Mouse (Mus musculus) embryonic fibroblast, embryonic 13.5 days (primary cell): ENCODE results near the gene Ubr7. TPM values are rescaled to one million over a fixed set of nuclear protein-coding genes. Genes with fewer than 3 reads are reported as not detected.

Source experiments
- H3K27ac ChIP-seq: 2 replicates; pipeline ENCODE4 v1.5.1; 2012; ENCODE audit warnings: low read length, control low read depth, inconsistent platforms; ENCODE audit not compliant: insufficient read depth
- H3K4me1 ChIP-seq: 2 replicates; pipeline ENCODE4 v1.6.1; 2011; ENCODE audit warnings: low read length; ENCODE audit not compliant: control insufficient read depth, insufficient read depth
- H3K4me3 ChIP-seq: 2 replicates; pipeline ENCODE4 v1.5.1; 2011; ENCODE audit warnings: mild to moderate bottlenecking, control low read depth, low read length; ENCODE audit not compliant: insufficient read depth
- CTCF ChIP-seq: IDR thresholded peaks from 2 replicates; pipeline ENCODE4 v1.5.1; 2011; ENCODE audit warnings: mild to moderate bottlenecking, control low read depth, low read length, moderate library complexity, borderline replicate concordance; ENCODE audit not compliant: insufficient read depth
- POLR2A ChIP-seq: IDR thresholded peaks from 2 replicates; pipeline ENCODE4 v1.6.1; 2011; ENCODE audit warnings: low read depth, mild to moderate bottlenecking, control low read depth, low read length, moderate library complexity
- polyA plus RNA-seq: library from polyadenylated mRNA; stranded (reverse); fragments of >200 nt; gene quantifications from 2 replicates; pipeline ENCODE4 v1.2.4, GENCODE M21; 2011; ENCODE audit warnings: low read depth; ENCODE audit not compliant: missing spikeins, insufficient read length

The Ubr7 gene
- polyA plus RNA-seq, 1 experiment = 35.5 TPM

DNA sequence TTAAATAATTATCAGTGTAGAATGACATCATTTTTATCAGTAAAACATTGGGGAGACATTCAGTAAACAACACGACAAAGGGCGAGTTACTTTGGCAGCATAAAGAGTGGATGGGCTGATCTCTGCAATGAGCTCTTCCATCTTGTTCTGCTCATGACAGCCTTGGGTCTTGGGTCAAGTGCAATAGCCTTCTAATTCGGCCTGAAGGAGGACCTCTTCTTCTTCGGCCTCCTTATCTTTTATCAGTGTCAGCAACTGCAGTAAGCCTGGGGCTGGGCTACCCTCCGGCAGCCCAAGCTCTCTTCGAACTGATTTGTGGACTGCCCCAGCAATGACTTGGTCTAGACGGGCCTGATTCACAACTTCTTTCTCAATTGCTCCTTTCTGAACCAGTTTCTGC, 15.7 kb upstream of the Ubr7 start:
- no peak overlapping the region for H3K4me3 ChIP-seq
- H3K27ac ChIP-seq = no peak overlapping the region
- peaks cover 5% of the 10 kb centered on the region; the same call in 1 of the 2 replicates for H3K4me1 ChIP-seq
- no peak for TF ChIP-seq CTCF
- TF ChIP-seq POLR2A = no peak

DNA sequence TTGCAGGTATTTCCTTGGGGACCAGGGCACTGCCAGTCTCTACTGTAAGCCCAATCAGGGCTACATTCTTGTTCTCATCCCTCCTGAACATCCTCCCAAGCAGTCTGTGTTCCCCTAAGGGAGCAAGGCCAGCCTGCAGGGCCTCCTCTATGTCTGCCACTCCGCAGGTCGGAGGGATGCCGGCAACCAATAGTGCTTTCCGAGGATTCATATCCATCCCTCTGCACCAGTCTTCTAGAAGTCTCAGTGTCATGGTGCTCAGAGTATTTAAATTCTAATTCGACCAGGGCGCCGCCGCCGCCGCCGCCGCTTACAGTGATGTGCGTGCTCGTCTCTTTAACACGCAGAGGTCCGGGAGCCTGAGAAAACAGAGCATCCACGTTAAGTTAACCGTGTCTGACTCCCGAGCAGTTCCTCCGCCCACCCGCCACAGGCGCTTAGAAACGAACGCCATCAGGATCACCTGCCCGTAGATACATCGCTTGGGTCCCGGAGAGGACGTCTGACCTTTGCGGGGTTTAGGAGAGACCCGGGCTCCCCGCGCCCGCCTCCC, 14.7 kb upstream of the Ubr7 start:
- H3K4me3 ChIP-seq = peak overlapping the region; percentile 93
- TF ChIP-seq CTCF (no peak), POLR2A (no peak)
- peaks cover 5% of the 10 kb centered on the region; the same call in 1 of the 2 replicates for H3K4me1 ChIP-seq
- H3K27ac ChIP-seq = peak overlapping the region; percentile 71

DNA sequence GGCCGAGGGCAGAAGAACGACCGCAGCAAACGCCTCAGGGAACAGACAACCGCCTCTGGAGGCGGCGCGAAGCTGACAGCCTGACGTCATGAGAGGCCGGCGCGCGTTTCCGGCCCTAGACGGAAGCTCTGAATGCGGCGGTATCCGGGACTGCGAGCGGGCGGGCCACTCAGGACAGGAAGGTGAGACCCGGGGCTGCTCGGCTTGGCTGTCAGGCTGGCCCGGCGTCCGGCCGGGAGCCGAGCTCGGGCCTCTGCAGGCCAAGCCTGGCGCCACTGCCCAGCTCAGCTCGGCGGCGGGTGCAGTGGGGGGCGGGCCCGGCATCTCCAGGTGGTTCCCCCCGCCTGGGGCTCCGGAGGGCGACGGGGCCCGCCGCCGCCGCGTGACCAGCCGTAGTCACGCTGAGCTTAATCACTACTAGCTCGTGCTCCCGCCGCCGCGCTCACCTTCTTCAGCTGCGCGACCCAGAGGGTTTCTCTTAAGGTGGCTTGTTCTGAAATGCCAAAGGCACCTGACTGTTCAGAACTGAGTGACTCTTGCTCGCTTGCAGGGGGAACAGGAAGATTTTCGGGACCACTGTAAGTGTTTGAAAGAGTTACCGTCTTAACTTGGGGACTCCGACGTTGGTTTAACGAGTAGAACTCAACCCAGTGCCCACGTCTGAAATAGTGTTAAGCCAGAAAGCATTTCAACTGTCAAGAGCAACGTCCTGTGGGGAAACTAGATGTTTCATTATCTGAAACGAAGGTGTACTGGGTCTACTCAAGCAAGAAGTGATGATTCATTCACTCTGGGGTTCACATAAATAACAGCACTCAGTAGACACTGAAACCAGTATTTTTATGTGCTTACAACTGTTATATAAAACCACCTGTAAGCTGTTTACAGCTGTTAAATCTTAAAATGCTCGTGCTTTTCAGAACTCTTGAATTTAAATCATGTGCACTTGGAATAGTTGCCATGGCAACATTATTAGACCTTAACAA, 13.9 kb upstream of the Ubr7 start, which contains the start of the genes Moap1 and Tmem251:
TSS of gene Moap1 (minus strand) at position 73 of the 986 bp plus-strand sequence.
TSS of gene Tmem251 (plus strand) at position 174 of the 986 bp plus-strand sequence.
- Histone ChIP-seq H3K27ac (peak within 1 kb of the TSS; percentile 79), H3K4me1 (peaks cover 5% of the 10 kb centered on the region; the same call in 1 of the 2 replicates), H3K4me3 (peak within 1 kb of the TSS; percentile 97)
- TF ChIP-seq CTCF (no peak), POLR2A (peak; percentile 77; the same call in 1 of the 2 replicates)

DNA sequence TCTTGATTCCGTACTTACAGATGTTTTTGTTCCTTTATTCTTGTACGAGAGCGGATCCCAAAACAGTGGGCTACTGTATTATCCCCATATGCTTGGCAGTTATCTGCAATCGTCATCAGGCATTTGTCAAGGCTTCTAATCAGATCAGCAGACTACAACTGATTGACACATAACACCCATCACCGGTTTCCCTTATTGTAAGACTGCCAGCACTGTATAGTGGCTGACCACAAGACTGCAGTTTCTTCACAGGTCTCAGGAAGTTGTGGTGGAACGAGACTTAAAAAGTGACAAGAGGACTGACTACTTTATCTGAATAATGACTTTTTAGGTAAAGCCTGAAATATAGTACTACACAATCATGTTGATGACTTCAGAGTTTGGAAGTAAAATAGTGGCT, 12.9 kb upstream of the Ubr7 start:
- peaks cover 5% of the 10 kb centered on the region; the same call in 1 of the 2 replicates for H3K4me1 ChIP-seq
- no peak overlapping the region for H3K27ac ChIP-seq
- TF ChIP-seq CTCF = no peak
- no peak for TF ChIP-seq POLR2A
- H3K4me3 ChIP-seq = peak overlapping the region; percentile 51

DNA sequence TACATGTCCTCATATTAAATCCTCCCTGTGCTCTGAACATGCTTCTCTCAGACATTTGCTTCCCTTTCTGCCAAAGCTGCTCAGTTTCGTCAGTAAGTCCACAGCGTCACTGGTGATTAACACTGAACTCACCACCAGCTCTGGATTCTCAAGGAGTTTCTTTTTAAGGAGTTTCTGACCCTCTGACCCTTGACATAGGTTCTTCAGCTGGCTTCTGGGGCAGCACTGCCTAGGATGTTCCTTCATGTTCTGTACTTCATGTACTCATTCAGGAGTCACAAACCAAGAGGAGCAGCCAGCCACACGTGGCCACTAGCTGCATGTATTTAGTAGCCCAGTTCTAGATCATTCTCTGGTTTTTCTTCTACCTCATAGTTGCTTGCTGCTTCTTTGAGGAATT, 9.5 kb upstream of the Ubr7 start:
- H3K4me3 ChIP-seq = no peak overlapping the region
- no peak overlapping the region for H3K27ac ChIP-seq
- peaks cover 5% of the 10 kb centered on the region; the same call in 1 of the 2 replicates for H3K4me1 ChIP-seq
- TF ChIP-seq POLR2A (no peak), CTCF (no peak)

DNA sequence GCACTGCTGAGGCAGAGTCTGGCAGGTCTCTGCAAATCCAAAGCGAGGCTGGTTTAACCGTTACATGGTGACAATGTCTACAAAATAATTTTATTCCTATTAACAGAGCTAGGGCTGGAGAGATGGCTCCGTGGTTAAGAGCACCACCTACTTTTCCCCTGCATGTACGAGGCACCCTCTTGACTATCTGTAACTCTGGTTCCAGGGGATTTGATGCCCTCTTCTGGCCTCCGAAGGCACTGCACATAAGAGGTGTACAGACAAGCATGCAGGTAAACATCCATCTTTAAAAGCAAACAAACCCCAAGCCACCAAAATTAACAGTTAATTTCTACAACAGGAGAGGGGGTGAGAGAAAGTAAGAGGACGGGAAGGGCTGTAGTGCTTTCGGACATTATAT, 1.5 kb upstream of the Ubr7 start:
- Histone ChIP-seq H3K4me1 (no peaks in the 10 kb centered on the region), H3K4me3 (peak overlapping the region; percentile 73), H3K27ac (no peak overlapping the region)
- TF ChIP-seq CTCF (no peak), POLR2A (no peak)

DNA sequence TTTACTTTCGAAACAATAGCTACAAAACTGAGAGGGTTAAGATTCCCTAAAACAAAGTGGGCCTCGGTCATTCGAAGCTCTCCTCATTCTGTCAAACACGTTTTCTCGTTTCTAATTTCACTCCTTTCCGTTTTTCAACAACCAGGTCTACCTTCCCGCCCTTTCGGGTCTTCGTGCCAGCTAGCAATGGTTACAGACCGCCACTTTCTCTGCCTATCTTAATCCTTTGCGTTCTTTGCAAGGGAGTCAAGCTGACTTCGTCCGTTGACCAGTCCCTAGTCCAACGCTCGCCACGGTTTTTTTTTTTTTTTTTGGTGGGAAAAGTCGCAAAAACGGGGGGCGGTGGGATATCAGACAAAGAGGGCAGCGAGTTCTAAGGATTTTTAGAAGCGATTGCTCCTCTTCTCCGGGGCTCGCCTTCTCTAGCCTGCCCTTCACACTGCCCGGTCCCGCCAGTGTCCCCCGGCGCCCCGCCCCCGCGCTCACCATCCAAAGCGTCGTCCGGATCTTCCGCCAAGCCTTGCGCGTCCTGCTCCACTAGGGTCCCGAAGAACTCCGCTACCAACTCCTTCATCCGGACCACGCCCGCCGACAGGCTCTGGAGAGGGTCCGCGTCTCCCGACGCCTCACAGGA, 595 bp upstream of the Ubr7 start:
- H3K4me1 ChIP-seq = no peaks in the 10 kb centered on the region
- no peak for TF ChIP-seq POLR2A
- TF ChIP-seq CTCF = no peak
- peak overlapping the region; percentile 69 for H3K27ac ChIP-seq
- H3K4me3 ChIP-seq = peak overlapping the region; percentile 73

DNA sequence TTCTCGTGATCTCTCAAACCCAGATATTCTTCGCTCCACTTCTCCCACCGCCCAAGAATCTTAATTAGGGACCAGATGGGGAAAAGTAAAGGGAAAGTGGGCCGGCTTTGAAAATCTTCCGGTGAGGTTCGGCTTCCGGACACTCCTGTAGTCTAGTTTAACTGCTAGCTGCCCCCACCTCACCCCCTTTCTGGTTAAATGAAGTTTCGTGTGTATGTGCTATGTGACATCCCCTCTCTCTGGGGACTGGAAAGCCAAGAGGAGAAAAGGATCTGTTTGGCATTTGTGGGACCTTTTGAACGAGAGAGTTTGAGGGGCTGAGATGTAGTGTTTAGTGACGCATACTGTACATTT, 613 bp downstream of the Ubr7 start, which contains the start of gene Gm20604:
TSS of gene Gm20604 (minus strand) at position 270 of the 354 bp plus-strand sequence.
- Histone ChIP-seq H3K4me3 (peak within 1 kb of the TSS; percentile 93), H3K4me1 (no peaks in the 10 kb centered on the region), H3K27ac (peak within 1 kb of the TSS; percentile 69)
- TF ChIP-seq POLR2A = no peak

DNA sequence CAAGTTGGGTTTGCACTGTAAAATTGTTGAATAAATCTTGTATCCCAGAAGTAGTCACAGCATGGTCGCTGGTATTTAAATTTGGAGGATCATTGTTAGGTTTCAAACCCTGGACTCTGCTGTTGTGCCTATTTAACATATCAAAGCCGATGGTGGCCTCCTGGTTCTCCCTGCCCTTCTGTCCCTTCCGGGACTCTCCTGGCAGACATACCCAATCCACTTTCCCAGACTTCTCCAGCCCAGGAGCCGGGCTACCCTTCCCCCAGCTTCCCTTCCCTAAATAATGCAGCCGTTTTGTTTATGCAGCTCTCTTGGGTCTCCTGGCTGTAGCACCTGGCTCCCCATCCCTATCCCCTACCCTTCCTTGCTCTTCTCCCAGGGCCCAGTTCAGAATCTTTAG, 1.2 kb downstream of the Ubr7 start:
- Histone ChIP-seq H3K27ac (peak overlapping the region; percentile 15; the same call in 1 of the 2 replicates), H3K4me1 (no peaks in the 10 kb centered on the region), H3K4me3 (peak overlapping the region; percentile 93)
- TF ChIP-seq CTCF (no peak), POLR2A (no peak)

DNA sequence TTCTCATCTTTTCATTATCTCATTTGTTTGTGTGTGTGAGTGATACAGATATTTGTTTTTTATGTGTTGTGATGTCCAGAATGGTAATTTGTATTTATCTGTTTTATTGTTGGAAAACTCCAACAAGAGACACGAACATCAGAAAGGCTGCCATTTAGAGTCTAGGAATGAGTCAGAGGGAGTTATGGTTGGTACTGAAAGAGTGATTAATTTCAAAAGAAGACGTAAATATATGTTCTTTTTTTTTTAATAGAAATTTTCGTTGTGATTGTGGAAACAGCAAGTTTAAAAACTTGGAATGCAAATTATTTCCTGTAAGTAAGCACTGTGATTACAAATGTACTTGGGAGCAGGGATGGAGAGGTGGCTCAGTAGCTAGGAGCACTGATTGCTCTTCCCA, 3.9 kb downstream of the Ubr7 start:
- peaks cover 3% of the 10 kb centered on the region; the same call in 1 of the 2 replicates for H3K4me1 ChIP-seq
- no peak overlapping the region for H3K4me3 ChIP-seq
- no peak overlapping the region for H3K27ac ChIP-seq
- TF ChIP-seq POLR2A = no peak
- TF ChIP-seq CTCF = no peak
